Mouse (Mus musculus) yolk sac, embryonic 10.5 days (tissue): ENCODE data around the gene Gm3854.

Experiments
- DNase-seq: peaks from one replicate; pipeline ENCODE4 v3.0.0-alpha.2; 2017; ENCODE audit warnings: low spot score

The Gm3854 gene

DNA sequence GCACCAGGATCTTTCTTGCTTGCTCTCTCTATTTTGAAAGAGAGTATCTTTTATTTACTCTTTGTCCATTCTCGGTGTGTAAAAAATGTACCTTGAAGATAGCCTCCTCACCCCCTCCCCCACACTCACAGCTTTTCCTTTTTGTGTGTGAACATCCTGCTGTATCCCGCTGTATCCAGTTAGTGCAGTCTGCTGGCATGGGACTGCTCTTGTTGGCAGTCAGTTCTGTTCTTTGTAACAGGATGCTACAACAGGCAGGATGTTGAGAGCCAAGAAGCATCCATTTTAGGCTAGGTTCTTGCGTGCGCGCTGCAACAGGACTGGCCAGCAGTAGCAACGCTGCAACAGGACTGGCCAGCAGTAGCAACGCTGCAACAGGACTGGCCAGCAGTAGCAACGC, 43.4 kb downstream of the Gm3854 start:
- DNase-seq: no peak

GRCm38 (mm10) chr7:6388971-6389370, 45.4 kb downstream of the Gm3854 start:
- DNase-seq: no peak

DNA sequence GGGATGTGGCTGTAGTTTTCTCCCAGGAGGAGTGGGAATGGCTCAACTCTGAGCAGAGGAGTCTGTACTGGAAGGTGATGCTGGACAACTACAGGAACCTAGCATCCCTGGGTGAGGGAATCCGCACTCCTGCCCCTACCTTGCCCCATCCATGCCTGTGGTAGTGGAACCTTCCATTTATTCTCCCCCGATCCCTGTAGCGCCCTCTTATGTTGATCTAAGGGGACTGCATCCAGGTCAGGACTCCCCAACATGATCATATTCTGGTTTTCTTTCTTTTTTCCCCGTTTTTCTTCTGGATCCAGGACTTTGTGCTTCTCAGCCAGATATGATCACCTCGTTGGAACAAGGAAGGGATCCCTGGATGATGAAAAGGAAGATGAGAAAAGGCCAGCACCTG, 45.9 kb downstream of the Gm3854 start:
- DNase-seq: no peak

DNA sequence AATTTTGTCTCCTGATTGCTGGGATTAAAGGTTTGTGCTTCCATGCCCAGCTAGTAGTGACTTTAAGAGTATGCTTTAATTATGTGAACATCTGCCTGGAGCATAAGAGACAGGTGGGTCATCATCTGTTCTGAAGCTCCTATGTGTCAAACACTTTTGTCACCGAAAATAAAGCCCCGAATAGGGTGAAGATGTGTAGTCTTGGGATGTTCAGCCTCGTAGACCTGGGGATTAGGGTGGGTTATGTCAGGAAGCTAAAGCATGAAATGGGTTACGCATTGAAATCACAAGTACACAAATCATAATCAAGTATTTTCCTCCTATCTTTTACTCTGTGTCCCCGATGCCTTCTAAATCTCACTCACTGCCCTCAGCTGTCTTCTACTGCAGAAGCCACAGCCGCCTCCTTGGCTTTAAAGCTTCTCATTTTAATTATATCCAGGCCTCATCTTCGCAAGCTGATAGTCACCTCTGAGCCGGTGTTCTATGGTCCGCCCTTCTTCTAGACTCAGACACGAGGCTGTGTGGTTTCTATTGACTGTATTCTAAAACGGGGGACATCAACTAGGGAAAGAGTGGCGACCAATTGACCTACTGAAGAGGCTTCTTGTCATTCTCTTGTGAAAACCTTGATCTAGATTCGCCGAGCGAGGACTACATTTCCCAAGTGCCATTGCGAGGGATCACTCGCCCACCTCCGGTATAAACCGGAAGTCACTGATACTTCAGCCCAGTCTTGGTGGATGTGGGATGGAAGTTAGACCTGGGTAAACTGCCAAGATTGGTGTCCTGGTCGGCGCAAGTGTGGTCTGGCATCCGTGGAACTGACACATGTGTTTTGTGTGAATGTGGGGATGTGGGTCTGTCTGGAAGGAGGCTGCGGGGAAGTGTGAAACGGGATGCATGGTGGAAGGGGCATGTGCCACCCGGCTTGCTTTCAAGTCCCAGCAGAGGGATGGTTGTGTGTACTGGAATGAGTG, 54.7 kb downstream of the Gm3854 start, which contains the start of gene Smim17:
TSS of gene Smim17 (plus strand) at position 720 of the 980 bp plus-strand sequence.
- DNase-seq: peak; percentile 58
